Mouse (Mus musculus) kidney, postnatal 25 days (tissue): Measurements from ENCODE around the gene Cd47.
"Not testable (repeated sequence)": the region's sequence is repeated elsewhere in the genome, so short reads cannot be mapped to it uniquely, and the experiment has no call there.

ENCODE experiments used
- DNase-seq, 2 experiments: peaks; one replicate each; pipeline ENCODE4 v3.0.0; 2021; ENCODE audit warnings: mixed read lengths in 2 of 2

The Cd47 gene

GRCm38 (mm10) chr16:49790575-49791465 lies 9.5 kb upstream of the Cd47 start:
- no peak for DNase-seq

- peak; percentile 45 to 49 for DNase-seq
Observed at GRCm38 (mm10) chr16:49792446-49792878, 7.9 kb upstream of the Cd47 start.

GRCm38 (mm10) chr16:49793596-49793995 lies 6.7 kb upstream of the Cd47 start:
- DNase-seq = no peak

DNA sequence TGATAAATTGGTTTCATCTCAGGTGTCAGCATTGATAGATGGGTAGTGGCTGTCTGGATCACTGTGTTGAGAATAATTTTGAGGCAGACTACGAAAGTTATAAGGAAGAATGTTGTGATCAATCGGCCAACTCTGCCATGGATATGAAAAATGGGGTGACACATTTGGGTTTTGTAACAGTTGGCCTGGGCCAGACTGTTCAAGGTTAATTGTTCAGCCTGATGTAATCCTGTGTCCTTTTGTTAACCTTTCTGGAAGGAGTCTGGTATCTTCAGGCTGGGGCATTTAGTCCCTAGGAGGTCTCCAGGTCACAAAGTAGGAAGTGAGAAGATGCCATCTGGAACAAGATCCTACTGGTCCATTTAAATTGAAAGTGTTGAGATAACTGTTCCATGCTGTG lies 4.1 kb upstream of the Cd47 start:
- DNase-seq = no peak

- no peak for DNase-seq
Observed at GRCm38 (mm10) chr16:49796954-49797353, 3.4 kb upstream of the Cd47 start.

- no peak for DNase-seq
Observed at GRCm38 (mm10) chr16:49798790-49799189, 1.5 kb upstream of the Cd47 start.

GRCm38 (mm10) chr16:49800996-49801395 lies 663 bp downstream of the Cd47 start:
- DNase-seq = no peak

- DNase-seq = no peak
Observed at GRCm38 (mm10) chr16:49801399-49801798, 1.1 kb downstream of the Cd47 start.

GRCm38 (mm10) chr16:49802993-49803392 lies 2.7 kb downstream of the Cd47 start:
- no peak for DNase-seq

DNA sequence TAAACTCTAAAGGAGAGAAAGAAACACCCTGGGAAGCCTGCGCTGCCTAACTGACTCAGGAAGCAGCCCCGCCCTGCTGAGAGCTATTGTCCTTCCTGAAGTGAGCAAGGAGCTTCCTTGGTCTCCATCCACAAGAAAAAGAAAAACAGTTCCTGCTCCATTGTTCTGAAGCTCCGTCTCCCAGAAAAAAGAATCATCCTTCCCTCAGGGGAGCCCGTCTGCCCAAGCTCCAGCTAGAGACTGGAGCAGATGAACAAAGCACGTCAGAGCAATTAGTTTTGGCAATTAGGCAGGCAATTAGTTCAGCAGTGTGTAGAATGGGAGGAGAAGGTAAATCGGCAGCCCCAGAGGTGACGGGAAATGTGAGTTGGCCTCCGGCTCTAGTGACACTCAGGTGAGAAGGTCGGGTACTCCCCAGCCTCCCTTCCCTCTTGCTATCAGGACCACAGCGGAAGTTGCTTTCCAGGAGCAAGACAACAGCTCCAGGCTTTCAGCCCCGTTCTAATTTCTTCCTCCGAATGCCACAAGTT lies 3.7 kb downstream of the Cd47 start:
- DNase-seq = peak; percentile 50 to 69

DNA sequence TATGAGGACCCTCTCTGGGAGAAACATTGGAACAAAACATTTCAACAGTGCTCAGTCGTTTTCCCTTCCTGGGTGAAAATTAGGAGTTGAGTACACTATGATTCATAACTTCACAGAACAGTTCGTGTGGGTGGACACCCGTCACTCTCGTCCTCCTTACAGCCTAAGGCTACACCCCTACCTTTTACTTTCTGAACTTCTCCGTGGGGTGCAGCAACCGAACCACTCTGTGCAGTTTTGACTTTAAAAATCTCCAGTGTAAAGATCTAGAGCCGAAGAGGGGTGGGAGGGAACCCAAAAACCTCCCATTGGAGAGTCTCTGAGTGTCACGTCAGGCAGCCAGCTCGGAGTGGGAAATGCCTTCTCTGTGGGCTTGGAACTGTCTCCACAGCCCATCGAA lies 6.6 kb downstream of the Cd47 start:
- DNase-seq = no peak

DNA sequence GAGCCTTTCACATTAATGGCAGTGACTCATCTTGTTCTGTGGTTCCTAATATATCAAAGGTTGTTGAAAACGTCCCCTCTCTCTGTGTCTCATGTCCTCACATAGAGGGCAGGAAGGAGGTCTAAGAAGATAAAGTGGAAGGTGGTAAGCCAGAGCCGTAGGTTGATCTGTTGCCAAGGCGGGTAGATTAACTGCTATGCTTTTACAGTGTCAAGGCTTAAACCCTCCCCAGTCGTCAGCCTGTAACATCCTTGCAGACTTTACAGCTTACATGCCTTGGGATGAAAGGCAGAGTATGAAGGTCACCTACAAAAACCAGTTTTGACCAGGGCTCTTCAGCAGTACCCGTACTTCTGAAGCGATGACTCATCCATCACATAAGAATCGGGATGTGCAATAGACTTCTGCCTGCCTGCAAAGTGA lies 7.1 kb downstream of the Cd47 start:
- no peak for DNase-seq

DNA sequence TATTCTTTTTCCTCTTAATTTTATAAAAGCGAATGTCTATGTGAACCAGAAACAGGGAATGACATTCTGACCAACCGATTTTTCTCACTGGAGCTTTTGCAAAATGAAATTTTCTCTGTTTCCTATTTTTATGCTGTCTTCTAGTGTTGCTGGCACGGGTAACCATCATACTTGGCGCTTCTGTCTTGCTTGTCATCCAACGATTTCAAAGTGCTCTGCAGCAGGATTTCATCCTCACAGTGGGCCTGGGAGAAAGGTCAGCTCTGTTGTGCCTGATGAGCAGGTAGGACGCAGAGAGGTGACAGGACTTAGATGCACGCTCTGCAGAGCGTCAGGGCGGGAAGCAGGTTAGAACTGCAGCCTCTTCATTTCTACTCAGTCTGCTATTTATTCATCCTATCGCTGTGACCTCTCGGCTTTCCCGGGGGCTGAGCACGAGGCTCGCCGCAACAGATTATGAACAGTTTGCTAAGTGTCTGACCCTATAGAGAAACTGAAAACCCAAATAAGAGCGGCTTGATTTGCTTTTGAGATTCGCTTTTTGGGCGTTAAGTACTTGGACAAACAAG lies 7.6 kb downstream of the Cd47 start:
- no peak for DNase-seq

GRCm38 (mm10) chr16:49811897-49812296 lies 11.6 kb downstream of the Cd47 start:
- DNase-seq = no peak

DNA sequence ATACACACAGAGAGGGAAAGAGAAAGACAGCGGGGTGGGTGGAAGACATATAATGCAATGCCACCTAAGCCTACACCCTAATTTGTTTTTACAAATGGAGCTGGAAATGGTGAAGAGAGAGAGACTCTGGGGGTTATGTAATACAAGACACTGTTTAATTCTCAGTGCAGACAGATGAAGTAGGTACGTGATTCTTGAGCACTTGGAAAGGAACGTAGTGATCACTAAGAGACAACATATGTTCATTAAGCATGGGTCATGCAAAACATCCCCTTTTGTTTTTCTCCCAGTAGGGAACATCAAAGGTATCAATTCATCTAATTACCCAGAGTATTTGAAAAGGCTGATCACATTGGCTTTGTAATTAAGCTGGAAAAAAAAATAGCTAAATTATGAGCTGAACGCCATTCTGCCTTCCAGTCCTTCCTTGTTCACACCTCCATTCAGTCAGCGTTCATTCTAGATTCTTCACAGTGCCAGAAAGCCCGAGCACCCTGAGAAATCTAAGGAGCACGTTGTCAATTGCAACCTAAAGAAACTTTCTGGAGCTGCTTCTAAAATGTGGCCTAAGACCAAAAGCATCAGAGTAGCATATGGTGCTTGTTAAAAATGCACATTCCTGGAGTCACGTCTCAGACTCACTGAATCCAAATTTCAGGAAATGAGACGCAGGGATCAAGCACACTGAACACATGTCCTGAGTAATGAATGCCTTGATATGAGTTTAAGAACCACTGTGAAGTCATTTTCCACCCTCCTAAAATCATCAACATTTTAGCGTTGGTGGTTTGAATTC lies 12.7 kb downstream of the Cd47 start:
- DNase-seq = no peak

GRCm38 (mm10) chr16:49814419-49814818 lies 14.1 kb downstream of the Cd47 start:
- DNase-seq = no peak

DNA sequence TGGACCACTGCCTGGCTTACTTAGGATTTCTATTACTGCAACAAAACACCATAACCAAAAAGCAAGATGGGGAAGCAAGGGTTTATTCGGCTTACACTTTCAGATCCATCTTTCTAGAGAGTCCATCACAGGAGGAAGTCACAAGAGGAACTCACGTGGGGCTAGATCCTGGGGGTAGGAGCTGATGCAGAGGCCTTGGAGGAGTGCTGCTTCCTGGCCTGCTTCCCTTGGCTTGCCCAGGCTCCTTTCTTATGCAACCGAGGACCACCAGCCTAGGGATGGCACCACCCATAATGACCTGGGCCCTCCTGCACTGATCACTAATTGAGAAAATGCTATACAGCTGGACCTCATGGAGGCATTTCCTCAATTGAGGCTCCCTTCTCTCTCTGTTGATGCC lies 16.6 kb downstream of the Cd47 start:
- DNase-seq = no peak

GRCm38 (mm10) chr16:49818146-49818545 lies 17.8 kb downstream of the Cd47 start:
- no peak for DNase-seq

DNA sequence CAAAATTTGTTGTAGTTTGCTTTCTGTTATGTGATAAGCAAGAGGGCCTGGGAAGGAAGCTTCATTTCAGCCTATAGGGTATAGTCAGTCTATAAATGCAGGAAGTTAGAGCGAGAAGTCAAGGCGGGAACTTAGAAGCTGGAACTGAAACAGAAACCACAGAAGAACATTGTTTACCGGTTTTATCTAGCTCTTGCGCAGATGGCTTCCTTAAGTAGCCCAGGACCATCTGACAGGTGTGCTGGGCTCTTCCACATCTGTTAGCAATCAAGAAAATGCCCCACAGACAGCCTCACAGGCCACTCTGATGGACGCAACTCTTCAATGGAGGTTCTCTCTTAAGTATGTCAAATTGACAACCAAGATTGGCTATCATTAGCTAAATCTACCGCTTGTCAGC lies 18.3 kb downstream of the Cd47 start:
- DNase-seq = no peak

GRCm38 (mm10) chr16:49819494-49819893 lies 19.2 kb downstream of the Cd47 start:
- no peak for DNase-seq

- DNase-seq = not testable (repeated sequence)
Observed at GRCm38 (mm10) chr16:49830911-49831310, 30.6 kb downstream of the Cd47 start.

DNA sequence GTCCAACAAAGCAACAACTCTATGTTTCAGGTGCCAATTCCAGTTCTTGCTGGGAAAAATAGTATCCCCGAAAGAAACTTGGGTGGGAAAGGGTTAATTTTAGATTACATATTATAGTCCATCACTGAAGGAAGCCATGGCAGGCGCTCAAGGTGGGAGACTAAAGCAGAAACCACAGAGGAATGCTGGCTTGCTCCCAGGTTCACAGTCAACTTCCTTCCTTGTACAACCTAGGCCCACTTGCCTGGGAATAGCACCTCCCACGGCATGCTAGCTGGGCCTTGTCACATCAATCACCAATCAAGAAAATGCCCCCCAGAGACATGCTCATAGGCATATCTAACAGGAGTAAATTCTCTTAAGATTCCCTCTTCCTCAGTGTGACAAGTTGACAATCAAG lies 32.0 kb downstream of the Cd47 start:
- no peak for DNase-seq

GRCm38 (mm10) chr16:49834130-49834693 lies 33.9 kb downstream of the Cd47 start:
- DNase-seq = no peak
